In genomic region chr9:54585839-54586198, GRCm38 (mm10) we compare ENCODE assay signal across 8 mouse cellular contexts. TPM values are rescaled to one million over a fixed set of nuclear protein-coding genes. Genes with fewer than 3 reads are reported as not detected.
DNase-seq lines count a peak whose midpoint lies in the region; ATAC-seq and TF ChIP-seq lines count a peak whose summit lies in the region.

No protein-coding gene starts in this region.

- peak overlapping the region; percentile 80 for H3K4me3 ChIP-seq in left cerebral cortex, adult 2 months
- H3K4me3 ChIP-seq in limb, embryonic 11.5 days (ENCODE audit: low read depth, low read length): peak overlapping the region; percentile 93
- peak overlapping the region; percentile 95 for H3K4me3 ChIP-seq in neural tube, embryonic 15.5 days (replicated peaks)
- H3K4me3 ChIP-seq in thymus, adult 2 months (ENCODE audit: control insufficient read depth, insufficient read depth, low read length): no peak overlapping the region

- peak overlapping the region; percentile 42 for H3K4me2 ChIP-seq in limb, embryonic 11.5 days (ENCODE audit: low read depth, severe bottlenecking)
- peak overlapping the region; percentile 86 for H3K4me2 ChIP-seq in neural tube, embryonic 15.5 days

- H3K9ac ChIP-seq in limb, embryonic 11.5 days (ENCODE audit: low read length): peak overlapping the region; percentile 43; the same call in 1 of the 2 replicates
- H3K9ac ChIP-seq in neural tube, embryonic 15.5 days (replicated peaks): peak overlapping the region; percentile 41; the same call in 1 of the 2 replicates

- no peak for TF ChIP-seq CTCF in left cerebral cortex, adult 2 months (IDR thresholded peaks at IDR 0.05)
- TF ChIP-seq CTCF in thymus, adult 2 months (IDR thresholded peaks at IDR 0.05; ENCODE audit: borderline replicate concordance, control insufficient read depth, extremely low read depth, insufficient read depth, low read length, poor library complexity): no peak

- peaks cover 8% of the 10 kb centered on the region; the same call in 1 of the 2 replicates for H3K4me1 ChIP-seq in limb, embryonic 11.5 days (ENCODE audit: control insufficient read depth, insufficient read depth, low read length)
- peaks cover 24% of the 10 kb centered on the region for H3K4me1 ChIP-seq in neural tube, embryonic 15.5 days
- peaks cover 5% of the 10 kb centered on the region; the same call in 1 of the 2 replicates for H3K4me1 ChIP-seq in thymus, adult 2 months (replicated peaks; ENCODE audit: control insufficient read depth, insufficient read depth, low read length)

- ATAC-seq in erythroblast, adult 5-6 weeks (replicated peaks; ENCODE audit: low FRiP score, poor library complexity, severe bottlenecking): peak; percentile 4; the same call in 1 of the 2 replicates
- ATAC-seq in limb, embryonic 11.5 days (ENCODE audit: insufficient number of reproducible peaks, low FRiP score, low TSS enrichment, low read depth): peak; percentile 18; the same call in 1 of the 2 replicates
- ATAC-seq in neural tube, embryonic 15.5 days (ENCODE audit: low FRiP score): peak; percentile 41

- peak overlapping the region; percentile 63 for H3K27ac ChIP-seq in left cerebral cortex, adult 2 months
- H3K27ac ChIP-seq in limb, embryonic 11.5 days (replicated peaks; ENCODE audit: low read depth, low read length): no peak overlapping the region
- H3K27ac ChIP-seq in neural tube, embryonic 15.5 days (replicated peaks): peak overlapping the region; percentile 78
- H3K27ac ChIP-seq in thymus, adult 2 months (ENCODE audit: control insufficient read depth, insufficient read depth, low read length): no peak overlapping the region

- H3K9me3 ChIP-seq in limb, embryonic 11.5 days (ENCODE audit: control insufficient read depth, low read length): no peaks in the 10 kb centered on the region
- H3K9me3 ChIP-seq in neural tube, embryonic 15.5 days (replicated peaks): no peaks in the 10 kb centered on the region

- WGBS in limb, embryonic 11.5 days: 30% methylated on average over 5 of the region's 5 CpGs
- WGBS in neural tube, embryonic 15.5 days: 34% methylated on average over 5 of the region's 5 CpGs
- 36% methylated on average over 5 of the region's 5 CpGs for WGBS in thymus, adult 2 months

- H3K27me3 ChIP-seq in limb, embryonic 11.5 days (ENCODE audit: control insufficient read depth, insufficient read depth, low read length): no peaks in the 10 kb centered on the region
- no peaks in the 10 kb centered on the region for H3K27me3 ChIP-seq in neural tube, embryonic 15.5 days (replicated peaks)
- H3K27me3 ChIP-seq in thymus, adult 2 months (ENCODE audit: control insufficient read depth, insufficient read depth, low read length): no peaks in the 10 kb centered on the region

- H3K36me3 ChIP-seq in limb, embryonic 11.5 days (ENCODE audit: control insufficient read depth, insufficient read depth, low read length): no peaks in the 10 kb centered on the region
- H3K36me3 ChIP-seq in neural tube, embryonic 15.5 days: peaks cover 6% of the 10 kb centered on the region
- 0 out of 2 replicates have a peak, but pooled peaks cover 5% of the 10 kb centered on the region for H3K36me3 ChIP-seq in thymus, adult 2 months (ENCODE audit: control insufficient read depth, insufficient read depth, low read length)

- no peak for DNase-seq in left cerebral cortex, adult 2 months (ENCODE audit: extremely low spot score in 1 of 2, low spot score in 2 of 2)
- DNase-seq in left cerebral cortex, postnatal 36 days (ENCODE audit: low spot score in 2 of 2): no peak
- no peak for DNase-seq in limb, embryonic 11.5 days (ENCODE audit: low spot score)
- DNase-seq in thymus, adult 2 months: no peak
- DNase-seq in left cerebral cortex, adult 11 months (ENCODE audit: low spot score): no peak
- DNase-seq in T-cell, adult 2 months (ENCODE audit: low spot score): no peak

- intact Hi-C loops in left cerebral cortex, adult 2 months (cut with DNase I): no loop called here
- intact Hi-C loops in left cerebral cortex, postnatal 36 days (cut with DNase I): no loop called here

- no peak for TF ChIP-seq POLR2A in thymus, adult 2 months (IDR thresholded peaks at IDR 0.05; ENCODE audit: control insufficient read depth, extremely low read depth, insufficient read depth, low read length, poor library complexity)

RNA-seq across cellular contexts. Expression of gene Idh3a, which starts 0.3 kb away (rescaled TPM):
- total RNA-seq in left cerebral cortex, adult 2 months (2021): 100 to 1,000 TPM; 179 to 187 TPM
- total RNA-seq in left cerebral cortex, postnatal 36 days (2021): 100 to 1,000 TPM; 181 to 197 TPM
- 19.6 and 33.4 TPM in 2 replicates for total RNA-seq in erythroblast, adult 5-6 weeks (2015; ENCODE audit: low replicate concordance)
- total RNA-seq in erythroblast, adult 5-6 weeks (2017; ENCODE audit: low replicate concordance): 12.0 and 16.0 TPM in 2 replicates
- polyA plus RNA-seq in limb, embryonic 11.5 days (2014; fragmentation: Nextera tagmentation; extraction: Ambion mirVana): 120 and 125 TPM in 2 replicates
- 167 and 173 TPM in 2 replicates for polyA plus RNA-seq in neural tube, embryonic 15.5 days (2015; fragmentation: Nextera tagmentation; extraction: Ambion mirVana)
- 44.6 and 50.1 TPM in 2 replicates for polyA plus RNA-seq in thymus, adult 2 months (2012; rRNA removed)

RNA-seq across cellular contexts. Expression of gene Cib2, which starts 25.8 kb away (rescaled TPM):
- total RNA-seq in left cerebral cortex, adult 2 months (2021): 10 to 100 TPM; 22.0 to 24.2 TPM
- total RNA-seq in left cerebral cortex, postnatal 36 days (2021): 10 to 100 TPM; 19.3 to 22.8 TPM
- 2.5 and 4.6 TPM in 2 replicates for total RNA-seq in erythroblast, adult 5-6 weeks (2015; ENCODE audit: low replicate concordance)
- 1.2 and 2.1 TPM in 2 replicates for total RNA-seq in erythroblast, adult 5-6 weeks (2017; ENCODE audit: low replicate concordance)
- polyA plus RNA-seq in limb, embryonic 11.5 days (2014; fragmentation: Nextera tagmentation; extraction: Ambion mirVana): 15.4 and 16.3 TPM in 2 replicates
- polyA plus RNA-seq in neural tube, embryonic 15.5 days (2015; fragmentation: Nextera tagmentation; extraction: Ambion mirVana): 63.6 and 76.2 TPM in 2 replicates
- polyA plus RNA-seq in thymus, adult 2 months (2012; rRNA removed): 5.8 and 6.4 TPM in 2 replicates

RNA-seq across cellular contexts. Expression of gene Sh2d7, which starts 47.0 kb away (rescaled TPM):
- under 1 TPM in 1 of 2 experiments, not detected in 1; 0.11 TPM for total RNA-seq in left cerebral cortex, adult 2 months (2021)
- not detected for total RNA-seq in left cerebral cortex, postnatal 36 days (2021)
- total RNA-seq in erythroblast, adult 5-6 weeks (2015; ENCODE audit: low replicate concordance): not detected in 2 replicates
- not detected in 2 replicates for total RNA-seq in erythroblast, adult 5-6 weeks (2017; ENCODE audit: low replicate concordance)
- not detected in 2 replicates for polyA plus RNA-seq in limb, embryonic 11.5 days (2014; fragmentation: Nextera tagmentation; extraction: Ambion mirVana)
- polyA plus RNA-seq in neural tube, embryonic 15.5 days (2015; fragmentation: Nextera tagmentation; extraction: Ambion mirVana): 0.13 TPM in 1 of 2 replicates, not detected in the other
- 1.3 and 1.9 TPM in 2 replicates for polyA plus RNA-seq in thymus, adult 2 months (2012; rRNA removed)

Comparison
In these comparisons a context has a peak if more than half of its experiments do, and no peak if none do; other contexts are left out.
1. H3K27ac ChIP-seq: peak in left cerebral cortex, adult 2 months (single experiment) and neural tube, embryonic 15.5 days (single experiment); none in limb, embryonic 11.5 days (single experiment) and thymus, adult 2 months (single experiment).
2. RNA of gene Idh3a, which starts 0.3 kb away (total RNA-seq): 181 to 197 TPM in left cerebral cortex, postnatal 36 days and 179 to 187 TPM in left cerebral cortex, adult 2 months; 12.0 to 33.4 TPM in erythroblast, adult 5-6 weeks; every median in the first group is over 4 times any median in the second.
3. Peak in every context shown above with its lines, with median percentiles within 50 percentile points of each other: ATAC-seq.